Mouse (Mus musculus): Measurements from ENCODE around the gene Tgfbr3. TPM values are rescaled to one million over a fixed set of nuclear protein-coding genes. Genes with fewer than 3 reads are reported as not detected.
"Not testable (repeated sequence)": the region's sequence is repeated elsewhere in the genome, so short reads cannot be mapped to it uniquely, and the experiment has no call there.

Tgfbr3 gene
- total RNA-seq, 2 experiments from 2014 or later = 10.8 to 11.3 TPM

DNA sequence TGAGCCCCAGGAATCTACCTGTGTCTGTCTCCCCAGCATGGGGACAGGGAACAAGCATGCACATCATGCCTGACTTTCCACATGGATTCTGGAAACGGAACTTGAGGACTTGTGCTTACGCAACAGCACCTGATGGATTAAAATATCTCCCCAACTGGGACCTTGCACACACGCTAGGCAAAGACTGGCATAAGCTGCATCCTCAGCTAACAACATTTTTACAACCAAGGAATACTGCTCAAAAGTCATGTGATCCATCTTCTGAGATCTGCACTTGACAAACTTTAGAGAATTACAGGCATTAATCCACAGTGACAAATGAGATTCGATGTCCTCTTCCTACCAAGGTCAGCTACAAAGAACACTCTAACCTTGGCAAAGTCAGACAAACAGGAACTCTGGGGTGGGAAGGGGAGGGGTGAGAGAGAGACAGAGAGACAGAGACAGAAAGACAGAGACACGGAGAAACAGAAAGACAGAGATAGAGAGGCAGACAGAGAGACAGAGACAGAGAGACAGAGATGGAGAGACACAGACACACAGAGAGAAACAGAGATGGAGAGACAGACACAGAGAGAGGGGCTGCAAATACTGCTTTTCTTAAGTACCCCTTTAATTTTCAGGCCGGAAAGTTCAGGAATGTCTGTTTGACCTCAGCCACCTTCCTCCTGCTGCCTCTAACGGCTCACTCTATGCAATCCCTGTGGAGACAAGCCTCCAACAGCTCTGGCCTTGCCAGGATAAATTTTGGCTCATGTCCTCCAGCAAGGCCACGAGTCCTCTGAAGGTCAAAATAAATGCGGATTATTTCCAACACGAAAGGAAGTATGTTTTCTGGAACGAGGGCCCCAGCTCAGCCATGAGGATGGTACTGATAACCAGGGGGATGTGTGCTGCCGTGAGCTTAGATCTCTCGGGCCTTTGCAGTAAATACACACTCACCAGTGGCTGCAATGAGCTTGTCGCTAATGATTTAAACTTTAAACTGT, 55.8 kb downstream of the Tgfbr3 start:
- DNase-seq (ENCODE audit: extremely low spot score in 1 of 2, low spot score in 2 of 2) = no peak
- H3K4me3 ChIP-seq = no peak overlapping the region
- intact Hi-C loops (cut with DNase I) = no loop called here
- TF ChIP-seq CTCF (IDR thresholded peaks at IDR 0.05) = no peak
- H3K27ac ChIP-seq = no peak overlapping the region

DNA sequence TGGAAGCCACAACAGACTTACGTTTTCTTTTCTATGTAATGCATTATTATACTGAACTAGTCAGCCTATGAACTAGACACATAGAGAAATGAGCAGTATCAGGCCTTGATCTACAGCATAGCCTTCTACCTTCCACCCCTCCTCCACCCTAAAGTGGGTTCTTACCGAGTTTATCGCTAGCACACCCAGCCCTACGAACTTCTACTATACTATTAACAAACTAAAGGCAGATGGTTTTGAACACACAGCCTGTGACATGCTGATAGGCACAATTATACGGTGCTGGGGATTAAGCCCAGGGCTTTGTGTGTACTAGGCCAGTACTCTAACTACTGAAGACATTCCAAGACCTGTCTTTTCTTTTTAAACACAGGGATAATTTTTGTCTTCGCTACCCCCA, 59.2 kb downstream of the Tgfbr3 start:
- DNase-seq (ENCODE audit: extremely low spot score in 1 of 2, low spot score in 2 of 2) = no peak
- H3K27ac ChIP-seq = no peak overlapping the region
- no peak overlapping the region for H3K4me3 ChIP-seq
- no peak for TF ChIP-seq CTCF (IDR thresholded peaks at IDR 0.05)
- intact Hi-C loops (cut with DNase I) = no loop called here

DNA sequence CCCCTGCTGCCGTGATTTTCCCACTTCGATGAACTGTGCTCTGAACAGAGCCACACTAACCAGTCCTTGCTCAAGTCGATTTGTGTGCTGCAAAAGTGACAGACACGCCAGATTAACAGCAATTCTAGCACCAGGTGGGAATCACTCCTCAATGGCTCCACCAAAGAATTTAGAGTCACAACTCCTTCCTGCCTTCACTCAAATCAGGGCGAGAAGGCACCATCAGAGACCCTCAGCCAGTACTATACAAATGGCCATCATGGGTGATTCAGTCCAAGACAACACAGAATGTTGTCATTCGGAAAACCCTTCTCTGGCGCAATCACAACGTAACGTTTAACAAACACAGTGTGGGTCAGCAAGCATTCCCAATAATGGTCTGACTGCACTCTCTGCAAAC, 60.4 kb downstream of the Tgfbr3 start:
- intact Hi-C loops (cut with DNase I) = no loop called here

GRCm38 (mm10) chr5:107227580-107227979, 61.8 kb downstream of the Tgfbr3 start:
- peak; percentile 13 for TF ChIP-seq CTCF (IDR thresholded peaks at IDR 0.05)
- Histone ChIP-seq H3K27ac (no peak overlapping the region), H3K4me3 (no peak overlapping the region)
- DNase-seq (ENCODE audit: extremely low spot score in 1 of 2, low spot score in 2 of 2) = no peak
- intact Hi-C loops (cut with DNase I) = no loop called here

More for the DNA sequence above, 60.4 kb downstream of the Tgfbr3 start:
- DNase-seq (ENCODE audit: extremely low spot score in 1 of 2, low spot score in 2 of 2) = no peak
- TF ChIP-seq CTCF (IDR thresholded peaks at IDR 0.05) = no peak
- Histone ChIP-seq H3K4me3 (no peak overlapping the region), H3K27ac (no peak overlapping the region)

- H3K27ac ChIP-seq = no peak overlapping the region
- no peak overlapping the region for H3K4me3 ChIP-seq
- no peak for DNase-seq (ENCODE audit: extremely low spot score in 1 of 2, low spot score in 2 of 2)
- intact Hi-C loops (cut with DNase I) = no loop called here
- TF ChIP-seq CTCF (IDR thresholded peaks at IDR 0.05) = no peak
Observed at GRCm38 (mm10) chr5:107224820-107225417, 64.5 kb downstream of the Tgfbr3 start.

DNA sequence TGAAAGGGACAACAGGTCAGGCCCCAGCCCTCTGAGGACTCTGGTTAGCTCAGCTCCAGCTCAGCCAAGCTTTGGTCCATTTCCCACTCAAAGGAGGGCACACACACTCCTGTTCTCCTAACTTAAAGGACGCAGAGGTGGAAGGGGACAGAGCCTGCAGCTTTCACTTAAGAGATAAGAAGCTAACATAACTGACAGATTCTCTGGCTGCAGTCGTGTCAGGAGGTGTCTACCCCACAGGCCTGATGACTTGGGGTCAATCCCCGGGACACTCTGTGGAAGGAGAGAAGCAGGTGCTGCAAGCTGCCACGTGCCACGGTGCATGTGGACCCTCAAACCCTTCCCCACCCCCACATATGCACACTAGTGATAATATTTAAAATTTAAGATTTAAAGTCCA, 65.3 kb downstream of the Tgfbr3 start:
- no peak for TF ChIP-seq CTCF (IDR thresholded peaks at IDR 0.05)
- Histone ChIP-seq H3K27ac (no peak overlapping the region), H3K4me3 (no peak overlapping the region)
- DNase-seq (ENCODE audit: extremely low spot score in 1 of 2, low spot score in 2 of 2) = no peak
- intact Hi-C loops (cut with DNase I) = no loop called here

DNA sequence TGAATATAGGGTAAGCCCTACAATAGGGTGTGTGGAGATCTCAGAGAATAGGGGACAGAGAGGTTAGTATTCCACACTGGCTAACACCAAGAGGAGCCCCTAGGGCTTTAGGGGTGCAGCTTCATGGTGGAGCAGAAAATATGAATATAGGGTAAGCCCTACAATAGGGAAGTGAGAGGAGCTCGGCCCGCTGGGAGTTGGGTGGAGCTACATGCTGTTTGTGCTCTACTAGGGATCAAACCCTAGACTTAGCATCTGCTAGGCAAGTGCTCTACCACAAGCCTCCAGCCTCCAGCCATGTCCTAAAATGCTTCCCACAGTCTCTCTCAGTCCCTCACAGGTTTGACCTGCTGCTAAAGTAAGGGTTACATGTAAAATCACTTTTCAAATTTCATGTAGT, 65.9 kb downstream of the Tgfbr3 start:
- DNase-seq (ENCODE audit: extremely low spot score in 1 of 2, low spot score in 2 of 2); H3K27ac ChIP-seq; H3K4me3 ChIP-seq; intact Hi-C loops (cut with DNase I): not testable (repeated sequence)

GRCm38 (mm10) chr5:107223029-107223428, 66.4 kb downstream of the Tgfbr3 start:
- Histone ChIP-seq H3K27ac (no peak overlapping the region), H3K4me3 (no peak overlapping the region)
- TF ChIP-seq CTCF (IDR thresholded peaks at IDR 0.05) = no peak
- intact Hi-C loops (cut with DNase I) = no loop called here
- no peak for DNase-seq (ENCODE audit: extremely low spot score in 1 of 2, low spot score in 2 of 2)

DNA sequence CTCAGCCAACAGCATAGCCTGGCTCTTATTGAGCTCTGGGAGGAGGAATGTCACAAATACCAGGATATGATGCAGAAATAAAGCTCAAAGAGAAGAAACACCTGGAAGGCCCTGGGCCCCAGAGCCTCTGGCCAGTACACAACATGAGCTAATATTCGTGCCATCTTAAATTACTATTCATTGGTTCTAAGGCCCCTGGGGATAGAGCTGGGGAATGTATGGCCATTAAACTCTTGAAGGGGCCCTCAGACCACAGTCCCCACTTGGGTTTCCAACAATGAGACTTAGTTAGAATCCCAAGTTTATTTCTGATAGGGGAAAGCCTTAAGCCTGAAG, 66.8 kb downstream of the Tgfbr3 start:
- H3K27ac ChIP-seq = no peak overlapping the region
- no peak for TF ChIP-seq CTCF (IDR thresholded peaks at IDR 0.05)
- intact Hi-C loops (cut with DNase I) = no loop called here
- no peak for DNase-seq (ENCODE audit: extremely low spot score in 1 of 2, low spot score in 2 of 2)
- H3K4me3 ChIP-seq = no peak overlapping the region

DNA sequence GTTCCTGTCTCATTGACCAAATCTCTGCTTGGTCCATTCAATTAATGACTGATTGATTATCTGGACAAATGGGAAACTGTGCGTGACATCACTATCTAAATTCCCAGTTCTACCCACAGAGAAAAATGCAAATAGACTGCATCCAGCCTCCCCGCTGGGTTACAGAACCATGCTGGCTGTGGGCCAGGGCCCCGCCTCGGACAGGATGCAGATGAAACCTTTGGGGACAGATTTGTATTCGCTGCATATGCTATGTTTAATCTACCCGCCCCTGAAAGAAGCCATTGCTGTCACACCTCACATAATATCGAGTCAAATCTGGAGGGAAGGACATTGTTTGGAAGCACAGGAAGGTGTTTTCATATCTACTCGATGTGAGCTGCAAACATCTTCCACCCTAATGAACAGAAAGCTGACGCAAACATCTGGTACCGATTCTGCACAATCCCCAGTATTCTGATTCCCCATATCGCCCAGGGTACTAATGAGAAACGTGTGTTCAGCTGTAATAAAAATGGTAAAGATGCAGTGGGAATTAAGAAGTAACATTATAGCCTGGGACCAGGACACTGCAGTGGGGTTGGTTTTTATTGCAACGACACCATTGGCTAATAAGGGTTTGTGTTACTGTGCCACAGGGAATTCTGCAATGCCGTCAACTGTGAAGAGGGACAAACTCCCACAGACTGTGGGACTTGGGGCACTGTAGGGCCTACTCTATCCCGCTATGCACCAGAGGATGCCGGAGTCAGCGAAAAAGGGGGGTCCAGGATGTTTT, 67.3 kb downstream of the Tgfbr3 start:
- no peak overlapping the region for H3K27ac ChIP-seq
- no peak for TF ChIP-seq CTCF (IDR thresholded peaks at IDR 0.05)
- no peak for DNase-seq (ENCODE audit: extremely low spot score in 1 of 2, low spot score in 2 of 2)
- no peak overlapping the region for H3K4me3 ChIP-seq
- intact Hi-C loops (cut with DNase I) = no loop called here

DNA sequence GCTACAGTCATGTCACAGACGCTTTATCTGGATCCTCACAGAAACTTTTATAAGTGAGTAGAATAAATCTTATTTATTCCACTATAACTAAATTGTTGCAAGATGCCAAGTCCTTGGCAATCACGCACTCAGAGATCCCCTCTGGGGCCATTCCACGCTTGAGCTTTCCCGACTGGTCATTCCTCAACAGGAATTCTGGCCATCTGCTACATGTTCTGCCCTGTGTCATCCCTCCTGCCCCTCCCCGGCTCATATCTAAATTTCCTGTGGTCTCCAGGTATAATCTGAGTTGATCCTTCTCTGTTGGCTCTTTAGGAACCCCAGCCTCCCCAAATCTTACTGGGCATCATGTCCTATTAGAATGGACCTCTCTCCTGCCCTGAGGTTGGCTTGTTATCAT, 68.5 kb downstream of the Tgfbr3 start:
- DNase-seq (ENCODE audit: extremely low spot score in 1 of 2, low spot score in 2 of 2) = no peak
- intact Hi-C loops (cut with DNase I) = no loop called here
- no peak overlapping the region for H3K27ac ChIP-seq
- no peak overlapping the region for H3K4me3 ChIP-seq
- TF ChIP-seq CTCF (IDR thresholded peaks at IDR 0.05) = no peak

- no peak for DNase-seq (ENCODE audit: extremely low spot score in 1 of 2, low spot score in 2 of 2)
- intact Hi-C loops (cut with DNase I) = no loop called here
- TF ChIP-seq CTCF (IDR thresholded peaks at IDR 0.05) = no peak
Observed at GRCm38 (mm10) chr5:107219883-107220282, 69.5 kb downstream of the Tgfbr3 start.

More at GRCm38 (mm10) chr5:107219883-107220282, 69.5 kb downstream of the Tgfbr3 start:
- H3K4me3 ChIP-seq = no peak overlapping the region
- H3K27ac ChIP-seq = no peak overlapping the region

Measured in left cerebral cortex, adult 2 months (tissue).